Mouse (Mus musculus) CH12.LX (cell line): ENCODE data around the gene Dse. TPM values are rescaled to one million over a fixed set of nuclear protein-coding genes. Genes with fewer than 3 reads are reported as not detected.
A peak's percentile ranks its signal among the peaks of the same experiment; 100 is the strongest.

Experiments
- DNase-seq: peaks from one replicate; pipeline ENCODE4 v3.0.0-alpha.2; 2013; ENCODE audit errors: extremely low read depth
- H3K27ac ChIP-seq: 2 replicates; pipeline ENCODE4 v1.5.1; 2012; ENCODE audit warnings: low read depth, mild to moderate bottlenecking, control low read depth, moderate library complexity; ENCODE audit not compliant: insufficient read depth
- H3K27me3 ChIP-seq: replicated peaks from 2 replicates; pipeline ENCODE3; 2012; ENCODE audit warnings: inconsistent platforms
- H3K36me3 ChIP-seq, 2 experiments: replicated peaks in 1 of 2; 2 replicates each; pipeline versions ENCODE3 to v1.6.1; 2012; ENCODE audit warnings: inconsistent platforms in 1 of 2, low read length in 1 of 2, mild to moderate bottlenecking in 1 of 2, mixed read lengths in 1 of 2, moderate library complexity in 1 of 2; ENCODE audit not compliant: control insufficient read depth in 1 of 2, insufficient read depth in 1 of 2
- H3K4me1 ChIP-seq, 2 experiments: 2 replicates each; pipeline ENCODE4 v1.6.1; 2012; ENCODE audit warnings: inconsistent platforms in 1 of 2, moderate library complexity in 1 of 2; ENCODE audit not compliant: insufficient read depth in 2 of 2, control insufficient read depth in 1 of 2
- H3K4me2 ChIP-seq: 2 replicates; pipeline ENCODE4 v1.6.1; 2012; ENCODE audit warnings: low read depth, mild to moderate bottlenecking, control low read depth; ENCODE audit not compliant: poor library complexity, insufficient read depth, severe bottlenecking
- H3K4me3 ChIP-seq, 3 experiments: fragments of 150-350 bp in 1 of 3; sonication (generic) in 1 of 3; replicated peaks in 1 of 3; 2 replicates each; pipeline versions ENCODE3 to v1.5.1; 2011 to 2012; ENCODE audit warnings: low read depth in 2 of 3, low read length in 2 of 3, mild to moderate bottlenecking in 2 of 3, moderate library complexity in 2 of 3, control low read depth in 1 of 3, improper control_type of control experiment in 1 of 3, inconsistent platforms in 1 of 3, mixed read lengths in 1 of 3; ENCODE audit not compliant: poor library complexity in 1 of 3
- H3K79me2 ChIP-seq: replicated peaks from 2 replicates; pipeline ENCODE4 v1.6.1; 2012; ENCODE audit warnings: mild to moderate bottlenecking, moderate library complexity; ENCODE audit not compliant: control insufficient read depth, poor library complexity, insufficient read depth, severe bottlenecking; ENCODE audit errors: extremely low read depth
- H3K9ac ChIP-seq: 2 replicates; pipeline ENCODE4 v1.6.1; 2012; ENCODE audit warnings: low read depth, mild to moderate bottlenecking, control low read depth, moderate library complexity; ENCODE audit not compliant: insufficient read depth
- H3K9me3 ChIP-seq: replicated peaks from 2 replicates; pipeline ENCODE3; 2012; ENCODE audit warnings: low read length, inconsistent platforms, mixed read lengths
- BHLHE40 ChIP-seq: IDR thresholded peaks from 2 replicates; pipeline ENCODE4 v1.6.1; 2011; ENCODE audit warnings: mild to moderate bottlenecking, low read depth, low read length, improper control_type of control experiment
- CTCF ChIP-seq, 2 experiments: IDR thresholded peaks in 1 of 2; conservative IDR thresholded peaks in 1 of 2; 2 replicates each; pipeline ENCODE4 v1.5.1; 2011 to 2012; ENCODE audit warnings: low read depth in 2 of 2, low read length in 2 of 2, improper control_type of control experiment in 1 of 2, inconsistent platforms in 1 of 2, mild to moderate bottlenecking in 1 of 2, moderate library complexity in 1 of 2
- ELF1 ChIP-seq: IDR thresholded peaks from 2 replicates; pipeline ENCODE4 v1.6.1; 2014; ENCODE audit warnings: low read depth, mild to moderate bottlenecking, inconsistent platforms, low read length, improper control_type of control experiment
- EP300 ChIP-seq: IDR thresholded peaks from 2 replicates; pipeline ENCODE4 v1.6.1; 2011; ENCODE audit warnings: low read length, improper control_type of control experiment
- GABPA ChIP-seq: IDR thresholded peaks from 2 replicates; pipeline ENCODE4 v1.6.1; 2012; ENCODE audit warnings: low read depth, low read length, improper control_type of control experiment, inconsistent platforms; ENCODE audit not compliant: insufficient replicate concordance
- HCFC1 ChIP-seq: IDR thresholded peaks from 2 replicates; pipeline ENCODE4 v1.6.1; 2012; ENCODE audit warnings: low read depth, mild to moderate bottlenecking, inconsistent platforms, low read length, improper control_type of control experiment
- JUN ChIP-seq: IDR thresholded peaks from 2 replicates; pipeline ENCODE4 v1.6.1; 2011; ENCODE audit warnings: low read depth, mild to moderate bottlenecking, low read length, improper control_type of control experiment, moderate library complexity; ENCODE audit not compliant: insufficient read depth
- KAT2A ChIP-seq: IDR thresholded peaks from 2 replicates; pipeline ENCODE4 v1.6.1; 2012; ENCODE audit warnings: low read length, improper control_type of control experiment, inconsistent platforms; ENCODE audit not compliant: insufficient replicate concordance
- MAFK ChIP-seq: IDR thresholded peaks from 2 replicates; pipeline ENCODE4 v1.6.1; 2011; ENCODE audit warnings: low read length, improper control_type of control experiment; ENCODE audit not compliant: insufficient replicate concordance
- MAX ChIP-seq: IDR thresholded peaks from 2 replicates; pipeline ENCODE4 v1.6.1; 2011; ENCODE audit warnings: low read length, improper control_type of control experiment
- MAZ ChIP-seq: IDR thresholded peaks from 2 replicates; pipeline ENCODE4 v1.6.1; 2012; ENCODE audit warnings: low read depth, mild to moderate bottlenecking, inconsistent platforms, low read length, improper control_type of control experiment, moderate library complexity
- MEF2A ChIP-seq: IDR thresholded peaks from 2 replicates; pipeline ENCODE4 v1.6.1; 2014; ENCODE audit warnings: low read depth, mild to moderate bottlenecking, inconsistent platforms, low read length, improper control_type of control experiment, borderline replicate concordance
- MXI1 ChIP-seq: IDR thresholded peaks from 2 replicates; pipeline ENCODE4 v1.6.1; 2011; ENCODE audit warnings: mild to moderate bottlenecking, low read depth, low read length, improper control_type of control experiment
- MYC ChIP-seq: IDR thresholded peaks from 2 replicates; pipeline ENCODE4 v1.6.1; 2011; ENCODE audit warnings: low read depth, mild to moderate bottlenecking, improper control_type of control experiment, low read length
- PAX5 ChIP-seq: IDR thresholded peaks from 2 replicates; pipeline ENCODE4 v1.6.1; 2012; ENCODE audit warnings: low read length, inconsistent platforms, mixed read lengths
- RCOR1 ChIP-seq: conservative IDR thresholded peaks from 2 replicates; pipeline ENCODE4 v1.6.1; 2012; ENCODE audit warnings: low read depth, mild to moderate bottlenecking, inconsistent platforms, low read length, improper control_type of control experiment
- SIN3A ChIP-seq: IDR thresholded peaks from 2 replicates; pipeline ENCODE4 v1.6.1; 2012; ENCODE audit warnings: low read length, improper control_type of control experiment, inconsistent platforms
- TBP ChIP-seq: conservative IDR thresholded peaks from 2 replicates; pipeline ENCODE4 v1.6.1; 2011; ENCODE audit warnings: low read depth, low read length, improper control_type of control experiment
- TCF12 ChIP-seq: IDR thresholded peaks from 2 replicates; pipeline ENCODE4 v1.6.1; 2014; ENCODE audit warnings: low read depth, mild to moderate bottlenecking, inconsistent platforms, low read length, improper control_type of control experiment
- UBTF ChIP-seq: IDR thresholded peaks from 2 replicates; pipeline ENCODE4 v1.6.1; 2012; ENCODE audit warnings: low read depth, mild to moderate bottlenecking, inconsistent platforms, low read length, improper control_type of control experiment, moderate library complexity
- USF2 ChIP-seq: conservative IDR thresholded peaks from 2 replicates; pipeline ENCODE4 v1.6.1; 2011; ENCODE audit warnings: low read depth, low read length, improper control_type of control experiment
- ZKSCAN1 ChIP-seq: IDR thresholded peaks from 2 replicates; pipeline ENCODE4 v1.6.1; 2012; ENCODE audit warnings: low read depth, inconsistent platforms, low read length, improper control_type of control experiment, borderline replicate concordance
- ZMIZ1 ChIP-seq: IDR thresholded peaks from 2 replicates; pipeline ENCODE4 v1.6.1; 2012; ENCODE audit warnings: low read depth, mild to moderate bottlenecking, inconsistent platforms, low read length, improper control_type of control experiment
- ZNF384 ChIP-seq: IDR thresholded peaks from 2 replicates; pipeline ENCODE4 v1.6.1; 2012; ENCODE audit warnings: low read depth, low read length, improper control_type of control experiment, inconsistent platforms
- dilution Hi-C: fragments of 300-500 bp; cut with MboI; formaldehyde crosslinking; loops from 2 replicates; pipeline ENCODE4 v1.14.3; 2020; ENCODE audit warnings: low sequenced_read_pairs; ENCODE audit not compliant: extremely low pct_unique_long_range_greater_than_20kb, extremely low pct_ligation_motif_present
- in situ Hi-C: fragments of 300-500 bp; cut with MboI; formaldehyde crosslinking; loops from 3 replicates; pipeline ENCODE4 v1.14.3; 2019; ENCODE audit warnings: low sequenced_read_pairs, low pct_ligation_motif_present, low pct_unique_long_range_greater_than_20kb, mixed read lengths
- polyA plus RNA-seq: library from polyadenylated mRNA; unstranded; fragments of >175 nt; gene quantifications from 2 replicates; pipeline ENCODE4 v1.2.1, GENCODE M21; 2012; ENCODE audit warnings: low read depth; ENCODE audit not compliant: insufficient read length
- total RNA-seq, 2 experiments: library from RNA; depleted of rRNA; stranded (reverse); fragments of 300-350 nt in 1 of 2; fragments of >200 nt in 1 of 2; gene quantifications; 2 replicates each; pipeline ENCODE4 v1.2.3; 2012 to 2014

Dse gene
- total and polyA plus RNA-seq, 3 experiments, result 0.10 to 0.15 TPM; not detected in 1

- Histone ChIP-seq H3K36me3 (no peaks in the 10 kb centered on the region), H3K4me3 (no peak overlapping the region), H3K9ac (no peak overlapping the region), H3K27me3 (no peaks in the 10 kb centered on the region), H3K9me3 (no peaks in the 10 kb centered on the region), H3K4me2 (no peak overlapping the region), H3K27ac (no peak overlapping the region), H3K4me1 (peaks cover 0 to 24% of the 10 kb centered on the region in 2 experiments; a peak in 2 of 4 replicates), H3K79me2 (no peaks in the 10 kb centered on the region)
- TF ChIP-seq MAFK (no peak), ZKSCAN1 (no peak), MAX (no peak), MEF2A (no peak), BHLHE40 (no peak), MAZ (no peak), USF2 (no peak), ZNF384 (no peak), ELF1 (no peak), MYC (no peak), TBP (no peak), RCOR1 (no peak), PAX5 (no peak), SIN3A (no peak), MXI1 (no peak), UBTF (no peak), JUN (no peak), CTCF (conservative IDR thresholded peaks at IDR 0.05 in 1 of 2, IDR thresholded peaks at IDR 0.05 in 1 of 2; ENCODE audit: low read depth in 2 of 2, low read length in 2 of 2) (no peak), ZMIZ1 (no peak)
- dilution Hi-C loops, result no loop called here
- no peak for DNase-seq
- in situ Hi-C loops, result no loop called here
Measured at GRCm38 (mm10) chr10:34186571-34187260, 20.8 kb downstream of the Dse start.

- no peaks in the 10 kb centered on the region for H3K36me3 ChIP-seq
Measured at GRCm38 (mm10) chr10:34185556-34185955, 22.0 kb downstream of the Dse start.

More at GRCm38 (mm10) chr10:34185556-34185955, 22.0 kb downstream of the Dse start:
- no peaks in the 10 kb centered on the region for H3K9me3 ChIP-seq
- H3K27ac ChIP-seq, result no peak overlapping the region
- H3K79me2 ChIP-seq, result no peaks in the 10 kb centered on the region
- peak; percentile 77 for DNase-seq
- H3K9ac ChIP-seq, result no peak overlapping the region
- peaks cover 0 to 24% of the 10 kb centered on the region in 2 experiments; a peak in 2 of 4 replicates for H3K4me1 ChIP-seq
- H3K4me2 ChIP-seq, result peak overlapping the region; percentile 29; the same call in 1 of the 2 replicates
- TF ChIP-seq ZNF384, result no peak
- 0 out of 2 replicates have a peak, but pooled peaks have one; percentile 33 for TF ChIP-seq KAT2A
- TF ChIP-seq MYC, result no peak
- TF ChIP-seq HCFC1, result no peak
- no peak for TF ChIP-seq SIN3A
- no peak for TF ChIP-seq MEF2A
- no peak for TF ChIP-seq GABPA
- TF ChIP-seq ZMIZ1, result no peak
- TF ChIP-seq EP300, result peak; percentile 28; the same call in 1 of the 2 replicates
- TF ChIP-seq TCF12, result no peak
- no peak overlapping the region for H3K4me3 ChIP-seq
- dilution Hi-C loops, result no loop called here
- no peaks in the 10 kb centered on the region for H3K27me3 ChIP-seq
- in situ Hi-C loops, result no loop called here
